Mouse (Mus musculus): Measurements from ENCODE around the gene Olfr1373.

GRCm38 (mm10) chr11:52127169-52127568 is 18.2 kb downstream of the Olfr1373 start:
- TF ChIP-seq CTCF (IDR thresholded peaks at IDR 0.05; ENCODE audit: low read depth, low read length) (no peak), TAL1 (conservative IDR thresholded peaks at IDR 0.05; ENCODE audit: low read depth, low read length) (no peak), GATA1 (IDR thresholded peaks at IDR 0.05; ENCODE audit: borderline replicate concordance, low read length) (no peak), POLR2AphosphoS5 (IDR thresholded peaks at IDR 0.05; ENCODE audit: insufficient replicate concordance, low read depth, low read length) (no peak)
